Mouse (Mus musculus) lung, postnatal 0 days (tissue): Measurements from ENCODE around the gene Nasp.

Experiments
- CTCF ChIP-seq: IDR thresholded peaks from 2 replicates; pipeline ENCODE4 v1.5.1; 2016; ENCODE audit warnings: antibody characterized with exemption, mild to moderate bottlenecking
- EP300 ChIP-seq: IDR thresholded peaks from 2 replicates; pipeline ENCODE4 v1.6.1; 2016; ENCODE audit warnings: antibody characterized with exemption, mild to moderate bottlenecking, control low read depth

DNA sequence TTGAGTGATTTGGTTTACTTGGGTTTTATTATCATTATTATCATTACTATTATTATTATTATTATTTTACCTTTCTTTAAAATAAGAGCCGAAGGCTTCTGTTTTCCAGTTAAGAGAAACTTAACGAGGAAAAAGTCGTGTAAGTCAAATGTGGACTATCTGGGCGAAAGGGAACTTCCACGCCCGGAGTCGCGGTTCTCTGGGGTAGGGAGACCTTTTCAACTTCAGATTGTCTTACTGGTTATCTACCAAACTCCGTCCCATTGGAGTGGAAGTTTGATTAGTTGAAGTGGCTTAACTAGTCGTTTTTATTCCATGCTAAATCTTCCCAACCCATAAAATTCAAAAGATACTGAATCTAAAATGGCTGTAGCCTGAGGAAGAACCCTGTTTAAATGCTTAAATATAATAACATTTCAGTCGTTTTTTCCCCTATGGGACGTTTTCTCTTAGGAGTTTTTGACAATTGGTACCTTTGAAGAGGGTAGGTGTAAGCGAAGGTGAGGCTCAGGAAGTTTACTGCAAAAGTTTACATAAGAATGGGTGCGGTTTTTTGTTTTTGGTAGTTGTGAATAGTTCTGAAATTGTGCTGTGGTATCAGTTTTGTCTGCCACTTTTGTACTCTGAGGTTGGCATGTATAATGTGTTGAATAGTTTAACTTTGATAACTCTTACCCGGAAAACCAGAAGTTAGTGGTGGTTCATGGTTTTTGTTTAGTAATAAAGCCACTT, 69.4 kb downstream of the Nasp start:
- no peak for TF ChIP-seq CTCF
- no peak for TF ChIP-seq EP300
